Mouse (Mus musculus): ENCODE results near the gene Tmem235. TPM values are rescaled to one million over a fixed set of nuclear protein-coding genes. Genes with fewer than 3 reads are reported as not detected.

Tmem235 gene
- not detected in 2 replicates for polyA plus RNA-seq (2015; fragmentation: Nextera tagmentation; extraction: Ambion mirVana)

GRCm38 (mm10) chr11:117860601-117861000, at the start of gene Tmem235:
TSS of gene Tmem235 (plus strand) at chr11:117860752.

GRCm38 (mm10) chr11:117825333-117826101, 35.0 kb upstream of the Tmem235 start, which contains the start of the genes Afmid and Tk1:
TSS of gene Afmid (plus strand) at chr11:117825924.
TSS of gene Tk1 (minus strand) at chr11:117826092.

GRCm38 (mm10) chr11:117848985-117849671, 11.4 kb upstream of the Tmem235 start, which contains the start of gene Birc5:
TSS of gene Birc5 (plus strand) at chr11:117849251.

DNA sequence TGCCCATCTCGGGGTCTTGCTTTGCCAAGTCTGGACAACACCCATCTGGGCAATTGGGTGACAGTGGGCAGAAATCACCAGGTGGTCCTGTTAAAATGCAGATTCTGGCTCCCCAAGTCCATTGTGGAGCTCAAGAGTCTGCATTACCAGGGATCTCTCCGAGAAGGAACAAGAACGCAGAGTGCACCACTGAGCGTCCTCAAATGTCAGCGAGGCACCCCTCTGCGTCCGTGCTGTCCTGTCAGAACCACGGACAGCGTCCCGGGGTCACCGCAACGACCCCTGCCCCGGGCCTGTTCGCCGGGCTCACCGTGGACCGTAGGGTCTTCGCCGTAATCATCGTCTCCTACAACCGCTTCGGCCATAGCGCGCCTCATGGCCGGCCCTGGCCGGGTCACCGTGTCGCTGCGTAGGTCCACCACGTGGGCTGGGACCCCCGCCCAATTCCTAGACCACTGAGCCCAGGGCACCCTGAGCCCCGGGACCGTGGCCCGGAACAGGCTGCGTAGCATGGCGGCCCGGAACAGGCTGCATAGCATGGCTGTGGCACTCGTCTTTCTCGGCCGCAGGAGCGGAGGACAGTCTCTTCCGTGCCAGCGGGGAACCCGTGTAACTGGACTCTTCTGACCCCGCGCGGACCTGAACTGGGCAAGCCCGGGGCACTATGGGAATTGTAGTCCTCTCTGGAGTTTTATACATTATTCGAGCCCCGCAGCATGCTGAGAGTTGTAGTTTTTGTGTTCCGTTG, 12.5 kb downstream of the Tmem235 start, which contains the start of gene Tha1:
Gene Tha1, minus strand, starts transcription at position 621 of the 748 bp plus-strand sequence.

Other genes with a start within 250 kb of the Tmem235 start
- gene Tnrc6c, start 206.5 kb upstream of the Tmem235 start, polyA plus RNA-seq (2015; fragmentation: Nextera tagmentation; extraction: Ambion mirVana), result 6.2 and 7.7 TPM in 2 replicates
- 1.7 and 2.4 TPM in 2 replicates for gene Tmc8, start 78.7 kb upstream of the Tmem235 start, polyA plus RNA-seq (2015; fragmentation: Nextera tagmentation; extraction: Ambion mirVana)
- gene Tmc6, start 78.6 kb upstream of the Tmem235 start, polyA plus RNA-seq (2015; fragmentation: Nextera tagmentation; extraction: Ambion mirVana), result 14.8 and 32.8 TPM in 2 replicates
- gene 6030468B19Rik, start 63.1 kb upstream of the Tmem235 start, polyA plus RNA-seq (2015; fragmentation: Nextera tagmentation; extraction: Ambion mirVana), result 1.8 and 2.9 TPM in 2 replicates
- 0.27 and 0.35 TPM in 2 replicates for gene Gm20708, start 51.1 kb upstream of the Tmem235 start, polyA plus RNA-seq (2015; fragmentation: Nextera tagmentation; extraction: Ambion mirVana)
- gene Syngr2, start 51.1 kb upstream of the Tmem235 start, polyA plus RNA-seq (2015; fragmentation: Nextera tagmentation; extraction: Ambion mirVana), result 59.1 and 107 TPM in 2 replicates
- 6.8 and 10.0 TPM in 2 replicates for gene Afmid, start 34.8 kb upstream of the Tmem235 start, polyA plus RNA-seq (2015; fragmentation: Nextera tagmentation; extraction: Ambion mirVana)
- gene Tk1, start 34.7 kb upstream of the Tmem235 start, polyA plus RNA-seq (2015; fragmentation: Nextera tagmentation; extraction: Ambion mirVana), result 50.7 and 58.9 TPM in 2 replicates
- gene Birc5, start 11.5 kb upstream of the Tmem235 start, polyA plus RNA-seq (2015; fragmentation: Nextera tagmentation; extraction: Ambion mirVana), result 81.9 and 86.7 TPM in 2 replicates
- 8.6 and 17.1 TPM in 2 replicates for gene Tha1, start 12.7 kb downstream of the Tmem235 start, polyA plus RNA-seq (2015; fragmentation: Nextera tagmentation; extraction: Ambion mirVana)
- gene Socs3, start 109.3 kb downstream of the Tmem235 start, polyA plus RNA-seq (2015; fragmentation: Nextera tagmentation; extraction: Ambion mirVana), result 11.2 and 13.8 TPM in 2 replicates
- 29.1 and 35.0 TPM in 2 replicates for gene Pgs1, start 125.5 kb downstream of the Tmem235 start, polyA plus RNA-seq (2015; fragmentation: Nextera tagmentation; extraction: Ambion mirVana)